Mouse (Mus musculus): ENCODE data around the gene Ifngr1.

The Ifngr1 gene

DNA sequence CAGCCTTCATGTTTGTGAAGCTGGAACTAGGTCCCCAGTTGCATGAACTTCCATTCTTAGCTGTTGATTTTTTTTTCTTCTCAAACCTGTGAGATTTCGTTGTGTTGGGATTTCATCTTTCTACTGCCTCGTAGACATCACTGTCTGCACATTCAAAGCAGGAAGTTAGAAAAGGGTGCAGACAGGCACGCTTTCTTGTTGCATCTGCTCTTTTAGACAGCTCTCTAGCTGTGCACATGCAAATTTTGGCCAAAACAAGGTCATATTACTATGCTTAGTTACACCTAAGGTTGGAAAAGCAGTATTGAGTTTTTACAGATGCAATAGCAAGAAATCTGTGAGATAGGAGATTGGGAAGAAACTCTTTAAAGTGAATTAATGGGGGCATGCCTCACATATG lies 4.5 kb upstream of the Ifngr1 start:
- DNase-seq (ENCODE audit: low read depth, low spot score), result no peak

DNA sequence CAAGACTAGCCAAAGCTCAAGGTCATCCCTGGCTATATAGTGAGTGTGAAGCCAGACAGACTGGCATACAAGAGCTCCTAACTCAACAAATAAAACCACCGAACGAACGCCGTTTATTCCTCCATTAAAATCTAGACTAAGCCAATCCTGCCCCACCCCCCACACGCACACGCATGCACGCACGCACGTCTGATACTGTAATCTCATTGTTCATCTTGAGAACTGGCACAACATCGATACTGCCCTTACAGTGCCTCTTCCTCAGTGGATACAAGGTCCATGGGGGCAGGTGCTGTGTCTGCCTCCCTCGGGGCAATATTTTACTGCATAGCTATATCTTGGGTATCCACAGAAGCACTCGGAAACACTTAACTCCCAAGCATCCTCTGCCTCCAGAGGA lies 2.1 kb upstream of the Ifngr1 start:
- no peak for DNase-seq (ENCODE audit: low read depth, low spot score)

DNA sequence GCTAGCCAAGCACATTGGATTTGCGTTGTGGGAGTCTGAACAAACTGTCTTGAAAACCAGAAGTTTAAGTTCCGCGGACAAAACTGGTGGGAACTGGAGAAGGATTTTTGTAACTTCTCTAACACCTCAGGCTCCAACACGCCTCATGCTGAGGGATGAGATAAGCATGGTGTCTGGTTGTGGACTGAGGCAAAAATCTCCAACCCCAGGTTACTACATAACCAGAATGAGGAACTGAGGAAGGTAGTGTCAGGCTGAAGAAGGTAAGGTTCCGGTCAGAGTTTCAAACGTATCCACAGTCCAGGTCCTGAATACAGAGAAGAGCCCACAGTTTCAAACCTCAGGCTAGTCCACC lies 486 bp upstream of the Ifngr1 start:
- no peak for DNase-seq (ENCODE audit: low read depth, low spot score)

DNA sequence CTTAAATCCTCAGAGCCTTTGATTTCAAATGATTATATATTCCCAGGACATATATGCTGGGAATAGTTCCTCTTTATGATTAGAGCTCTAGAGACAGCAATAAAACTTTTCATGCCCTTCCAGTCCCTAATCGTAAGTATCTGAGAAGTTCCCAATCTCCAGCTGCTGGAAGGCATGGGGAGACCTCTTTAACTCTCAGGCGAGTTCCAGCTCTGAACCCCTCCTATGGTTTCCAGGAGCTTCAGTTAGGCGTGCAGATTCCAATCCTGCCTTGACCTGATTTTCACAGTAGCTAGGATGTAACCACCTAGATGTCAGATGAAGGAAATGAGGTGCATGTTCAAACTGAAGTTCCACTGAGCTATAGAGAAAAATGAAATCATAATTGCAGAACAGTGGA lies 807 bp downstream of the Ifngr1 start:
- DNase-seq (ENCODE audit: low read depth, low spot score), result no peak

DNA sequence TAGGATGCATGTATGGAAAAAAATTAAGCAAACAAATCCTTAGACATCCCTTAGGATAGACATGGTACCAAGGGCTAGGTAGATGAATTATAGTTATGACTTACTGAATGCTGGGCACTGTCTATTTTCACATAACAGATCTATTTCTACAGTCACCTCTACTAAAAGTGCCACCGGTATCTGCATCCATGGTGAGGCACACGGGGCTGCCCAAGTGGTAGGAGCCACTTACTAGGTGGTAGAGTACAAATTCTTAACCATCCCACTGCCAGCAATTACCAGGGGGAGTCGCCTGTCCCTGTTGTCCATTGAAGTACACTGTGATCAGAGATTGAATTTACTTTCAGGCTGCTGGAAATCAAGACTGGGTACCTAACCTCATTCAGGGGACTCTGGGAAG lies 1.5 kb downstream of the Ifngr1 start:
- no peak for DNase-seq (ENCODE audit: low read depth, low spot score)

DNA sequence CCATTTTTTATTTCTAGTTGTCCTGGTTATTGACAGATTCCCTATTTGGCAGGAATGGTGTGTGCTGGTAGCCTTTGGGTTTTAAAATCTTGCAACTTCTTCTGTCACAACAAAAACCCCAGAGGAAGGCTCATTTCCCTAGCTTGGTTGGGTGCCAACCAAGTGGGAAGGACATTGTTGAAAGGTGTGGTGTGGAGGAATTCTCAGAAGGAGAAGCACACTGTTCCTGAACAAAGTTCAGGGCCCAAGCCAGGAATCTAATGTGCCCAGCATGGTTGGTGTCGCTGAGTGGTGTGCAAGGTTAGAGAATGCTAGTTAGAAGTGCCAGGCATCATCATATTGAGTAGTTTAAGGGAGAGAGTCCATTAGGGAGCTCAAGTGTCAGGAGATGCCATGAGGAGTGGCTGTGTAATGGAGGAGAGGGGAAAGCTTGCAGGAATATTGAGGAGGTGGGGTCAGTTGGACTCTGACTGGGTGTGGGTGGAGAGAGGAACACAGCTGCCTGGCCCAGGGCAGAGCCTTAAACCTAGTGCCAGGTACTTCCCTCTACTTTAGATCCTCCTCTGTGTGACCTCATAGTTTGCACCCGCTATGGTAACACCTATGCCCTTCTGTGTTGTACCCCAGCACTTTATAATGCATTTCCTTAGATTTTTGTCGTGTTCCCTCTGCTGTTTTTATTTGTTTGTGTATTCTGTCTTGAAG lies 2.6 kb downstream of the Ifngr1 start:
- DNase-seq (ENCODE audit: low read depth, low spot score), result no peak

DNA sequence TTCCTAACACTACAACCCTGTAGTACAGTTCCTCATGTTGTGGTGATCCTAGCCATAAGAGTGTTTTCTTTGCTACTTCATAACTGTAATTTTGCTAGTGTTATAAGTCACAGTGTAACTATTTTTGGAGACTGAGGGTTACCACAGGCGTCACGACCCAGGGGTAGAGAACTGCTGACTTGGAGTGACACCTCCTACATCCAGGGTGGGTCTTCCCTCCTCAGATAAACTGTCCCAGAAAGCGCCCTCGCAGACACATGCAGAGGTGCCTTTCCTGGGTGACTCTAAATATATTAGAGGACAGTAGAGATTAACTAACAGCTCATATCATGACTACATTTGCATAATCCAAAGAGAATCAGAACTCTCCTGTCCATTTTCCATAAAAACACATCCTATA lies 5.1 kb downstream of the Ifngr1 start:
- DNase-seq (ENCODE audit: low read depth, low spot score), result no peak

DNA sequence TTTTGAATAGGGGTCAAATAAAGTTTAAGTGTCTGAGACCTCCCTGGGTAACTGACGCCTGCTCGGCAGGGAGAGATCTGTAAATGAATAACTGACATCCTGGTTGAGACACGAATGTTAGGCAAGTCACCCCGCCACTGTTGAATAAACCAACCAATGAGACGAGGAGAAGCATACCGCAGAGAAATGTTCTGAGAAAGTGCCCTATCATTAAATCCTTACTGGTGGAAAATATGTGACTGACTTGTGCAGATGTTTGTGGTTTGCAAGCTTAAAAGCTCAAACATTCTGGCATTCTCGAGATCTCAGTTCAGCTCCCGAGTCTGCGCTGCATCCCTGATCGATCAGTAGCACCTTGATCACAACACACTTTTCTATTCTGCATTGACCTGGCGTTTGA lies 6.3 kb downstream of the Ifngr1 start:
- peak; percentile 77 for DNase-seq (ENCODE audit: low read depth, low spot score)

DNA sequence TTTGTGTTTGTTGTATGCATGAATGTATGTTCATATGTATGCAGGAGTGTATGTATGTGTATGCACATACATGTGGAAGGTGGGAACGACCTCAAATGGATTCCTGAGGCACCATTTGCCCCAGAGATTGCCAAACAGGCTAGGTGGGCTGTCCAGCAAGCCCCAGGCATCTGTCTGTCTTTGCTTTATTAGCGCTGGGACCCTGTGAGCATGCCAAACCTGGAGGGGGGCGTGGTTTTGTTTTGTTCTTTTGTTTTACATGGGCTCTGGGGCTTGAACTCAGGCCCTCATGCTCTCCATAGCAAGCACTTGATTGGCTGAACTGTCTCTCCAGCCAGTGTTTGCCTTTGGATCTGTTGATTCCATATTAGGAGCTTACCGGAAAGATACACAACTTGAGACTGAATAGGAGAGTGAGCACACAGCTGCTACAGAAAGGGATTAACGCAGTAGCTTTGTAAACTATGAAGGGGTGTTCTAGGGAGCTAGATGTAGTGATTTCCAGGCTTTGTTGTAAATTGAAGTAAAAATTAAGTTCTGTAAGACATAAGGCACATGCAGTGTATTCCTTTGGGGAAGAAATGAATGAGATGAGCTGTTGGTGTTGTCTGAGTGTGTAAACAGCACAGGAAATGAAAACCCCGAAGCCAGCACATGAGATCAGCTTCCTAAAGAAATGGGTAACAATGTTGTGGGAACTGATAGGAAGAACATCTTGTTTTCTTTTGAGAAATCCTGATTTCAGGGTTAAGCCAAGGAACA lies 7.8 kb downstream of the Ifngr1 start:
- peak; percentile 44 for DNase-seq (ENCODE audit: low read depth, low spot score)

DNA sequence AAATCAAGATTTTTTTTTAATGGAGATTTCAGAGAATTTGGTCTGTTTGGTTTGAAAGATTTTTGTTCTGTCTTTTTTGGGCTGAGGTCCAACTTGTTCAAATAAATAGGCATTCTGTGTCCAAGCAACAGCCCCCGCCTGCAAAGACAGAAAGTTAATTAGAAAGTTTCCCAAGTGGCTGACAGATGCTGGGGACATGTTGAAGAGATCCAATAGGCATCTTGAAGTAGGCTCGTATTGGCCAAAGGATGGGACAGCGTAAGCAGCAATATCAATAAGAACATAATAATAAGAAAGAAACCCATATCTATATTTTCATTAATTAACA lies 8.3 kb downstream of the Ifngr1 start:
- DNase-seq (ENCODE audit: low read depth, low spot score), result no peak

DNA sequence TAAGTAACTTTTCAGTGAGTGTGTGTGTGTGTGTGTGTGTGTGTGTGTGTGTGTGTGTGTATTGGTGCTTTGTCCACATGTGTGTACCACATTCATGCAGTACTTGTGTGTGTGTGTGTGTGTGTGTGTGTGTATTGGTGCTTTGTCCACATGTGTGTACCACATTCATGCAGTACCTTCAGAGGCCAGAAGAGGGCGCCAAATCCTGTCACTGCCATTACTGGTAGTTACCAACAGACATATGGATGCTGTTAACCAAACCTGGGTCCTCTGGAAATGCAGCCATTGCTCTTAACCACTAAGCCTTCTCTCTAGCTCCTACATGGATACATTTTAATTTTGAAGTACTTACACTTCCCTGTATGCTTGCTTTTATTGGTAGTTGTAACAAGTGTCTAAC lies 9.8 kb downstream of the Ifngr1 start:
- DNase-seq (ENCODE audit: low read depth, low spot score), result peak; percentile 72

DNA sequence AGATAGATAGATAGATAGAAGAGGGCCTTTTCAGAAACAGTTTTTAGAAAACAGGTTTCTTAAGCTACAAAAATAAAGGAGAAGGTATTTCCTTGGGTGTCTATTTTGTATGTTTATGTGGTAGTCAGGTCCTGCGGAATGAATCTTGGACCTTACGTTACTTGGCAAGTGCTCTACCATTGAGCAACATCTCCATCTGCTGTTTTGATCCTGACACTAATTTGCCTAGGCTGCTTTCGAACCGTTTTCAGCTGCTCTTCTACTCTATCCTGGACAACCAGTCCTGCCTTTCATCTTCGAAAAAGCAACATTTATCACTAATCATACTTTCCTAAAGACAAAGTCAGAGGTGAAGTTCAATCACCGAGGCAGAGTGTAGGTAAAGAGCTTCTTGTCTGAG lies 11.5 kb downstream of the Ifngr1 start:
- no peak for DNase-seq (ENCODE audit: low read depth, low spot score)

DNA sequence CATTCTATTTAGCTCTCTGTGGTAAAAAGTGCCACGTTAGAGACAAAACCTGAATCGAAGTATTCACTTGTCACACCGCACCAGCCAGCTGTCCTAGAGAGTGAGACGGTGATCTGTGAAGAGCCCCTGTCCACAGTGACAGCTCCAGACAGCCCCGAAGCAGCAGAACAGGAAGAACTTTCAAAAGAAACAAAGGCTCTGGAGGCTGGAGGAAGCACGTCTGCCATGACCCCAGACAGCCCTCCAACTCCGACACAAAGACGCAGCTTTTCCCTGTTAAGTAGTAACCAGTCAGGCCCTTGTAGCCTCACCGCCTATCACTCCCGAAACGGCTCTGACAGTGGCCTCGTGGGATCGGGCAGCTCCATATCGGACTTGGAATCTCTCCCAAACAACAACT lies 17.4 kb downstream of the Ifngr1 start:
- DNase-seq (ENCODE audit: low read depth, low spot score), result no peak

DNA sequence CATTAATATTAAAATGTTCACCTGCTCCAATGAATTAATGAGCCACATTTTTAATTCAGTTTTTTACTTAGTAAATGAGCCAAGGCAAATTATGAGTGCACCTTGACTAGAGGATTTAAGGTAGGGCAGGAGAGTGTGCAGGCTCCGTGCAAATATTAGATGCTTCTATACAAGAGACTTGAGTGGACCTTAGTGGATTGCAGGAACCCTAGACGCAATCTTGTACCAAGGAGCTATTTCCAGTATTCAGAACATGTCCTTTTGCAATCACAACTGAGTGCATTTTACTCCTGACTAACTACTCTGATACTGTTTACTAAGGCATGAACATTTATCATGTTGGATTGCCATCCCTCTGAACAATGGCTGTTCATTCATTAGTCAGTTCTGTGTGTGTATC lies 19.9 kb downstream of the Ifngr1 start:
- no peak for DNase-seq (ENCODE audit: low read depth, low spot score)

DNA sequence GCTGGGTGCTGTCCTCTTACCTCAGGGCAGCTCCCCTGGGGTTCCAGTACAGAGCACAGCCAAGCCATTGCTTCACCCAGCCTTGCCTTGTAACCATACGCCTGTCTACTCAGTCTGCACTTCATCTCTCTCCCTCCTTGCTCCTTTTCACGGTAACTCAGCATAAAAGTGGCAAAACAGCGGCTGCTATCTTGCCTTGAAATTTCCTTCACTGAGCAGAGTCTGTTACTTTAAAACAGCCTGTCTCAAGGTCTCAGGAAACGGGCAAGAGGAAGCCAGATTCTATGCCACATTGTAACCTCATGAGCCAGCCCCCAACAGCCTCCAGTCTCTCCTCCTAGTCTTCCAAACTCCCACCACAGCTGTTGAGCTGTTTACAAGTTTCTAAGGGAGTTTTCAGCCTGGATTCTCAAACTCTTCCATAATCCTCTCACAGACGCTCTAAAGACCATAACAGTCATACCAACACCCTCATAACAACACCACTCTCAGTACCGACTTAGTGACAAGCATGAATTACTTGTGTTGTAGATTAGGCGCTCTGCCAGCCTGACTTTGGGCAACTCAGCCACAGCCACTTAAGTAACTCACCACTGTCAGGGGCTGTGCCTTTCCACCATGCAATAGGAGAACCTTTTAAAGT lies 21.5 kb downstream of the Ifngr1 start:
- DNase-seq (ENCODE audit: low read depth, low spot score), result no peak

DNA sequence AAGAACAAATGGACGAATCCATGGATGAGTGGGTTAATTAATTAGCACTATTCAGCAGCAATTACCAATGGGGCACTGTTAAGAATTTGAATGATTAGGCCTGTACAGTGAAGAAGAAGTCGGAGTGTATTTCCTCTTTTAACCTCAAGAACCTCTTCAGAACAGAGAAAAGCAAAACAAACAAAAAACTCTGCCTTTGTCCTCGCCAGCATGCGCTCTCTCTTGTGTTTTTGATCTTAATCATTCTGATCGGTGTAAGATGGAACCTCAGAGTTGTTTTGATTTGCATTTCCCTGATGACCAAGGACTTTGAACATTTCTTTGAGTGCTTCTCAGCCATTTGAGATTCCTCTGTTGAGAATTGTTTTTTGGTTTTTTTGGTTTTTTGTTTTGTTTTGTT lies 28.0 kb downstream of the Ifngr1 start:
- DNase-seq (ENCODE audit: low read depth, low spot score), result no peak

DNA sequence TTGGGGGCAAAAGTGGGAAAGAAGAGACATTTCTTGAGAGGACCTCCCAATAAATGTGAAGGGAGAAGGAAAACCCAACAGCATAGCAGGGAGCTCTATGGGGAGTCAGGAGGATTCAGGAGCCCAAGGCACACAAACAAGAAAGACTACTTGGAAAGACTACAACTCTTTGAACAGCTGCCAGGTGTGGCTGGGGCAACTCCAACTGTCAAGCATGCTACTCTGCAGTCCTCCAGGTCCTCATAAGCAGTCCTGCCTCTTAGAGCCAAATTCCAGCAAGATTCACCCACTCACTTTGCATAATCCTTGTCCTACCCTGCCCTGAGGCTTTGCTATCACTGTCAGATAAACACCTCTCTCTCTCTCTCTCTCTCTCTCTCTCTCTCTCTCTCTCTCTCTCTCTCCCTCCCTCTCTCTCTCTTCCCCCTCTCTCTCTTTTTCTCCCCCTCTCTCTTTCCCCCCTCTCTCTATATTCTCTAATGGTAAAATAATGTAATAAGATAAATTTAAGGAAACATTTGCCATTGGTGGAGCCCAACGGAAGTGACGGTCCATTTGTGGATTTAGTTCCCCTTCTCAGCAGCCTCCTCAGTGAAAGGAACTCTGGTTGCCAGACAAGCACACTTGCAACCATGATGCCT lies 29.8 kb downstream of the Ifngr1 start, which contains the start of gene Il22ra2:
Gene Il22ra2 (plus strand): TSS at position 591 of the 641 bp plus-strand sequence.
- no peak for DNase-seq (ENCODE audit: low read depth, low spot score)

DNA sequence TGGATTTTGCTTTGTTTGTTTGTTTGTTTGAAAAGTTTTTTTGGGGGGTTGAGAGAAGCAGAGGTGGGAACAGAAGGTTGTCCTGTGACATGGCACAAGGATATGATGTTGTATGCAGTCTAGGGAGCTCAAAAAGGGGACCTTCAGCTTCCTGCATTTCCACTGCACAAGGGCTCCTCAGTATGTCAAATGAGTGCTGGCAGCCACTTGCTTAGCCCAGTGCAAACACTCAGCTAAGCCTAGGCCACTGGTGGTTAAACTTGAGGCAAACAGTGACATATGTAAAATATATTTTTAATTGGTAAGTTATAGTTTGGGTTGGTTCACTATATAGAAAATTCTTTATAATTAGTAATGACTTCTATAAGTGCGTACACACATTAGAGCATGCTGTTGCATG lies 32.9 kb downstream of the Ifngr1 start:
- no peak for DNase-seq (ENCODE audit: low read depth, low spot score)

DNA sequence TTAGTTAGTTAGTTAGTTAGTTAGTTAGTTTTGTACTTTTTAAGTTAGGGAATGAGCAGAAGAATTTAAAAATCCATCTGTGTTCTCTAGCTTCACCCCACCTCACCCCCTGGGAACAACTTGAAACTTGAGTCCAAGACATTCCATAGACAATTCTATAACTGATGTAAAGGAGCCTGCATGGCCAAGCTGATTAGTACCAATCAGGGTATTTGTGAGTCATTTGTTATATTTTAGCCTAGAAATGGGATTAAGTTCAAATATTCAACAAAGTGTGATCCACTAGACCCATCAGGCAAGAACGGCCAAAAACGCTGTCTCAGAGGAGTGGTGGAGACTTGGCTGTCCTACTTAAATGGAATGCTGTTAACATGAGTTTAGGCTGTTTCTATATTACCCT lies 35.6 kb downstream of the Ifngr1 start:
- no peak for DNase-seq (ENCODE audit: low read depth, low spot score)

DNA sequence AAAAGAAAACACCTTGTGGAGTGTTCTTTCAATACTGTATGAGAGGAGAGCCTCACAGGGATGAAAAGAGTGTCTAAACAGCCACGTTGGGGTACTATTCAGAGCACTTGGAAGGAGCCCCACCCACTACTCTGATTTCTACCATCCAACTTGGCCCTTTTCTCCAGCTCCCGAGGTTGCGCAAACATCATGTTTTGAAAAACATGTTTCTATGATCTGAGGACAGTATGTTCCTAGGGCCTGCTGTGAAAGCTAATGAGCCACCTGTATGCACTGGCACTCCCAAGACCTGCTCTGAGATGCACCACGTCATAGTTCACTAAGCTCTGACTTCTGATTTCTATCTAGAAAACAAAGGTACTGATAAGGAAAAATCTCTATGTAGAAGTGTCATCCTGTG lies 36.0 kb downstream of the Ifngr1 start:
- DNase-seq (ENCODE audit: low read depth, low spot score), result no peak

DNA sequence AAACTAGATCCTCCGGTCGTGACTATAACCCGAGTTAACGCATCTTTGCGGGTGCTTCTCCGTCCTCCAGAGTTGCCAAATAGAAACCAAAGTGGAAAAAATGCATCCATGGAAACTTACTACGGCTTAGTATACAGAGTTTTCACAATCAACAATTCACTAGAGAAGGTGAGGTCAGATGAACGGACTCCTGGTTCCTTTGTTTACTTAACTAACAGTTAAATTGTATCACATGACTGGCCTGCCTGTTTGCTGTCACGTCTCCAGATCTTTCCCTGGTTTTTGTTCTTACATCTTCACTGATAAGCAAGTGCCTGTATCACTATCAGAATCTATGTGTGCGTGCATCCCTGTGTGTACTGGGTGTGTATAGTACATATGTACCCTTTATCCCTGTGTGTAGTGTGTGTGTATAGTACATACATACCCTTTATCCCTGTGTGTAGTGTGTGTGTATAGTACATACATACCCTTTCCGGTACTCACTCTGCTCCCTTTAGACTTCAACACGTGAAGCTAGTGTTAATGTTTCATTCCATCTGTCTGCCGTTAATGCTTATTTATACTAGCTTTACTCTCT lies 40.0 kb downstream of the Ifngr1 start:
- DNase-seq (ENCODE audit: low read depth, low spot score), result no peak

DNA sequence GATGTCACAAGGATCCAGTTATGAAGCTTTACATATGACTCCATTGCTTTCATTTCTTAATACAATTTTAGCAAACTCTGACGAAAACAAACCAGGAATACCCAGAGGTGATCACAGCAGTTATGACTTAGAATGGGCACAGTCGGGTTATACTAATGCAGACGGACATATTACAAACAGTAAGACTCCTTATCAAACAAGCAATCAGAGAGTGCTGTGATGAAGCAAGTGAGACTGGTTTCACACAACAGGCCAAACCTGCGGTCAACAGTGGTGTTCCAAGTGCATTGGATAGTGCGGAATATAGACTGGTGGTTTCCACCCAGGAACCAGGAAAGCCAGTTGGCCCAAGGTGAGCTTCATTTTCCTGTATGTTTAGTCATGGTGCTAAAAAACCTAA lies 47.1 kb downstream of the Ifngr1 start:
- no peak for DNase-seq (ENCODE audit: low read depth, low spot score)

Measured in R1 (cell line).